Mouse (Mus musculus): Measurements from ENCODE around the gene Elf1. TPM values are rescaled to one million over a fixed set of nuclear protein-coding genes. Genes with fewer than 3 reads are reported as not detected.

The Elf1 gene
- polyA plus RNA-seq, 1 experiment from 2014 or later, result 10.1 TPM

GRCm38 (mm10) chr14:79513951-79514350, 33.0 kb downstream of the Elf1 start:
- Histone ChIP-seq H3K9ac (replicated peaks; ENCODE audit: low read length) (no peak overlapping the region), H3K9me3 (replicated peaks; ENCODE audit: control insufficient read depth, low read length) (no peaks in the 10 kb centered on the region), H3K4me1 (ENCODE audit: control insufficient read depth, insufficient read depth, low read length) (no peaks in the 10 kb centered on the region), H3K4me3 (ENCODE audit: low read depth, low read length) (no peak overlapping the region), H3K4me2 (ENCODE audit: low read depth, low read length) (no peak overlapping the region), H3K27ac (replicated peaks; ENCODE audit: low read depth, low read length) (no peak overlapping the region), H3K27me3 (ENCODE audit: control insufficient read depth, insufficient read depth, low read length) (no peaks in the 10 kb centered on the region), H3K36me3 (replicated peaks; ENCODE audit: control insufficient read depth, insufficient read depth, low read depth, low read length) (no peaks in the 10 kb centered on the region)
- DNase-seq (ENCODE audit: low spot score), result no peak
- no peak for ATAC-seq (replicated peaks; ENCODE audit: insufficient number of reproducible peaks, low FRiP score, low TSS enrichment, low read depth)
- 71% methylated on average over 2 of the region's 2 CpGs for WGBS

GRCm38 (mm10) chr14:79515100-79515499, 34.1 kb downstream of the Elf1 start:
- Histone ChIP-seq H3K4me2 (ENCODE audit: low read depth, low read length) (no peak overlapping the region), H3K4me1 (ENCODE audit: control insufficient read depth, insufficient read depth, low read length) (no peaks in the 10 kb centered on the region), H3K4me3 (ENCODE audit: low read depth, low read length) (no peak overlapping the region), H3K27ac (replicated peaks; ENCODE audit: low read depth, low read length) (no peak overlapping the region), H3K27me3 (ENCODE audit: control insufficient read depth, insufficient read depth, low read length) (no peaks in the 10 kb centered on the region), H3K36me3 (replicated peaks; ENCODE audit: control insufficient read depth, insufficient read depth, low read depth, low read length) (no peaks in the 10 kb centered on the region), H3K9me3 (replicated peaks; ENCODE audit: control insufficient read depth, low read length) (no peaks in the 10 kb centered on the region), H3K9ac (replicated peaks; ENCODE audit: low read length) (no peak overlapping the region)
- 87% methylated on average over 8 of the region's 8 CpGs for WGBS
- DNase-seq (ENCODE audit: low spot score) (no peak), ATAC-seq (replicated peaks; ENCODE audit: insufficient number of reproducible peaks, low FRiP score, low TSS enrichment, low read depth) (no peak)

GRCm38 (mm10) chr14:79515511-79516242, 34.7 kb downstream of the Elf1 start:
- ATAC-seq (replicated peaks; ENCODE audit: insufficient number of reproducible peaks, low FRiP score, low TSS enrichment, low read depth), result no peak
- no peak overlapping the region for H3K4me2 ChIP-seq (ENCODE audit: low read depth, low read length)
- no peak overlapping the region for H3K4me3 ChIP-seq (ENCODE audit: low read depth, low read length)
- H3K9ac ChIP-seq (replicated peaks; ENCODE audit: low read length), result no peak overlapping the region
- H3K27ac ChIP-seq (replicated peaks; ENCODE audit: low read depth, low read length), result no peak overlapping the region
- WGBS, result 79% methylated on average over 8 of the region's 8 CpGs
- H3K36me3 ChIP-seq (replicated peaks; ENCODE audit: control insufficient read depth, insufficient read depth, low read depth, low read length), result no peaks in the 10 kb centered on the region
- H3K27me3 ChIP-seq (ENCODE audit: control insufficient read depth, insufficient read depth, low read length), result no peaks in the 10 kb centered on the region
- H3K4me1 ChIP-seq (ENCODE audit: control insufficient read depth, insufficient read depth, low read length), result no peaks in the 10 kb centered on the region
- H3K9me3 ChIP-seq (replicated peaks; ENCODE audit: control insufficient read depth, low read length), result no peaks in the 10 kb centered on the region
- no peak for DNase-seq (ENCODE audit: low spot score)

GRCm38 (mm10) chr14:79516243-79516610, 35.2 kb downstream of the Elf1 start:
- Histone ChIP-seq H3K27ac (replicated peaks; ENCODE audit: low read depth, low read length) (no peak overlapping the region), H3K4me1 (ENCODE audit: control insufficient read depth, insufficient read depth, low read length) (no peaks in the 10 kb centered on the region), H3K36me3 (replicated peaks; ENCODE audit: control insufficient read depth, insufficient read depth, low read depth, low read length) (no peaks in the 10 kb centered on the region), H3K9ac (replicated peaks; ENCODE audit: low read length) (no peak overlapping the region), H3K9me3 (replicated peaks; ENCODE audit: control insufficient read depth, low read length) (no peaks in the 10 kb centered on the region), H3K27me3 (ENCODE audit: control insufficient read depth, insufficient read depth, low read length) (no peaks in the 10 kb centered on the region), H3K4me3 (ENCODE audit: low read depth, low read length) (no peak overlapping the region), H3K4me2 (ENCODE audit: low read depth, low read length) (no peak overlapping the region)
- DNase-seq (ENCODE audit: low spot score) (no peak), ATAC-seq (replicated peaks; ENCODE audit: insufficient number of reproducible peaks, low FRiP score, low TSS enrichment, low read depth) (no peak)
- WGBS, result 81% methylated on average over 5 of the region's 5 CpGs

GRCm38 (mm10) chr14:79516751-79517150, 35.8 kb downstream of the Elf1 start:
- H3K4me1 ChIP-seq (ENCODE audit: control insufficient read depth, insufficient read depth, low read length), result no peaks in the 10 kb centered on the region
- H3K36me3 ChIP-seq (replicated peaks; ENCODE audit: control insufficient read depth, insufficient read depth, low read depth, low read length), result no peaks in the 10 kb centered on the region
- H3K27ac ChIP-seq (replicated peaks; ENCODE audit: low read depth, low read length), result no peak overlapping the region
- no peak overlapping the region for H3K4me2 ChIP-seq (ENCODE audit: low read depth, low read length)
- 82% methylated on average over 2 of the region's 2 CpGs for WGBS
- H3K4me3 ChIP-seq (ENCODE audit: low read depth, low read length), result no peak overlapping the region
- no peak for DNase-seq (ENCODE audit: low spot score)
- H3K9ac ChIP-seq (replicated peaks; ENCODE audit: low read length), result no peak overlapping the region
- H3K9me3 ChIP-seq (replicated peaks; ENCODE audit: control insufficient read depth, low read length), result no peaks in the 10 kb centered on the region
- no peak for ATAC-seq (replicated peaks; ENCODE audit: insufficient number of reproducible peaks, low FRiP score, low TSS enrichment, low read depth)
- H3K27me3 ChIP-seq (ENCODE audit: control insufficient read depth, insufficient read depth, low read length), result no peaks in the 10 kb centered on the region

GRCm38 (mm10) chr14:79517185-79517740, 36.3 kb downstream of the Elf1 start:
- WGBS, result 85% methylated on average over 8 of the region's 8 CpGs
- no peak overlapping the region for H3K9ac ChIP-seq (replicated peaks; ENCODE audit: low read length)
- ATAC-seq (replicated peaks; ENCODE audit: insufficient number of reproducible peaks, low FRiP score, low TSS enrichment, low read depth) (no peak), DNase-seq (ENCODE audit: low spot score) (no peak)
- H3K4me3 ChIP-seq (ENCODE audit: low read depth, low read length), result no peak overlapping the region
- no peaks in the 10 kb centered on the region for H3K36me3 ChIP-seq (replicated peaks; ENCODE audit: control insufficient read depth, insufficient read depth, low read depth, low read length)
- no peak overlapping the region for H3K4me2 ChIP-seq (ENCODE audit: low read depth, low read length)
- no peak overlapping the region for H3K27ac ChIP-seq (replicated peaks; ENCODE audit: low read depth, low read length)
- H3K27me3 ChIP-seq (ENCODE audit: control insufficient read depth, insufficient read depth, low read length), result no peaks in the 10 kb centered on the region
- no peaks in the 10 kb centered on the region for H3K4me1 ChIP-seq (ENCODE audit: control insufficient read depth, insufficient read depth, low read length)
- no peaks in the 10 kb centered on the region for H3K9me3 ChIP-seq (replicated peaks; ENCODE audit: control insufficient read depth, low read length)

- ATAC-seq (replicated peaks; ENCODE audit: insufficient number of reproducible peaks, low FRiP score, low TSS enrichment, low read depth) (no peak), DNase-seq (ENCODE audit: low spot score) (no peak)
- no peak overlapping the region for H3K27ac ChIP-seq (replicated peaks; ENCODE audit: low read depth, low read length)
- no peaks in the 10 kb centered on the region for H3K27me3 ChIP-seq (ENCODE audit: control insufficient read depth, insufficient read depth, low read length)
- no peak overlapping the region for H3K4me2 ChIP-seq (ENCODE audit: low read depth, low read length)
- no peaks in the 10 kb centered on the region for H3K9me3 ChIP-seq (replicated peaks; ENCODE audit: control insufficient read depth, low read length)
- H3K36me3 ChIP-seq (replicated peaks; ENCODE audit: control insufficient read depth, insufficient read depth, low read depth, low read length), result no peaks in the 10 kb centered on the region
- no peak overlapping the region for H3K9ac ChIP-seq (replicated peaks; ENCODE audit: low read length)
- no peak overlapping the region for H3K4me3 ChIP-seq (ENCODE audit: low read depth, low read length)
- WGBS, result 78% methylated on average over 2 of the region's 2 CpGs
- no peaks in the 10 kb centered on the region for H3K4me1 ChIP-seq (ENCODE audit: control insufficient read depth, insufficient read depth, low read length)
Measured at GRCm38 (mm10) chr14:79518123-79518522, 37.1 kb downstream of the Elf1 start.

- H3K4me2 ChIP-seq (ENCODE audit: low read depth, low read length), result no peak overlapping the region
- H3K4me3 ChIP-seq (ENCODE audit: low read depth, low read length), result no peak overlapping the region
- no peak for DNase-seq (ENCODE audit: low spot score)
- H3K27me3 ChIP-seq (ENCODE audit: control insufficient read depth, insufficient read depth, low read length), result no peaks in the 10 kb centered on the region
- no peak overlapping the region for H3K27ac ChIP-seq (replicated peaks; ENCODE audit: low read depth, low read length)
- WGBS, result 74% methylated on average over 19 of the region's 19 CpGs
- H3K9me3 ChIP-seq (replicated peaks; ENCODE audit: control insufficient read depth, low read length), result no peaks in the 10 kb centered on the region
- H3K36me3 ChIP-seq (replicated peaks; ENCODE audit: control insufficient read depth, insufficient read depth, low read depth, low read length), result no peaks in the 10 kb centered on the region
- no peaks in the 10 kb centered on the region for H3K4me1 ChIP-seq (ENCODE audit: control insufficient read depth, insufficient read depth, low read length)
- H3K9ac ChIP-seq (replicated peaks; ENCODE audit: low read length), result no peak overlapping the region; the same call in 1 of the 2 replicates
- ATAC-seq (replicated peaks; ENCODE audit: insufficient number of reproducible peaks, low FRiP score, low TSS enrichment, low read depth), result no peak
Measured at GRCm38 (mm10) chr14:79518761-79519662, 38.0 kb downstream of the Elf1 start.
